12 mouse cellular contexts compared by ENCODE assay signal in genomic region chr1:193751819-193752251, GRCm38 (mm10).
DNase-seq lines count a peak whose midpoint lies in the region; ATAC-seq and TF ChIP-seq lines count a peak whose summit lies in the region.
"Had no signal": no experiment of that assay in that cellular context is flagged by ENCODE, and none has a peak within 500 bp of the region (broad histone marks: within the 10 kb centered on the region; RNA-seq: fewer than 3 reads in every experiment).

No protein-coding gene starts in this region.

- no peaks in the 10 kb centered on the region for H3K4me1 ChIP-seq in embryonic facial prominence, embryonic 12.5 days
- no peaks in the 10 kb centered on the region for H3K4me1 ChIP-seq in embryonic facial prominence, embryonic 10.5 days
- H3K4me1 ChIP-seq in lung, embryonic 14.5 days (ENCODE audit: insufficient read depth): no peaks in the 10 kb centered on the region
- H3K4me1 ChIP-seq in neural tube, embryonic 14.5 days (ENCODE audit: control insufficient read depth, insufficient read depth, low read length): peaks cover 16% of the 10 kb centered on the region
- H3K4me1 ChIP-seq: liver, embryonic 12.5 days had no signal

- no peak for ATAC-seq in embryonic facial prominence, embryonic 12.5 days (ENCODE audit: insufficient number of reproducible peaks, insufficient read depth, low FRiP score, low TSS enrichment)
- peak; percentile 62 for ATAC-seq in lung, embryonic 14.5 days (ENCODE audit: insufficient read depth)
- ATAC-seq in neural tube, embryonic 14.5 days (ENCODE audit: low read depth): peak; percentile 51; the same call in 1 of the 2 replicates
- ATAC-seq in megakaryocyte-erythroid progenitor cell, adult 5-6 weeks (replicated peaks; ENCODE audit: low FRiP score, low TSS enrichment, poor library complexity, severe bottlenecking): no peak
- ATAC-seq: liver, embryonic 12.5 days had no signal

- H3K27me3 ChIP-seq in embryonic facial prominence, embryonic 12.5 days: no peaks in the 10 kb centered on the region
- H3K27me3 ChIP-seq in embryonic facial prominence, embryonic 10.5 days (replicated peaks; ENCODE audit: low read depth, poor library complexity, severe bottlenecking): no peaks in the 10 kb centered on the region
- no peaks in the 10 kb centered on the region for H3K27me3 ChIP-seq in lung, embryonic 14.5 days (ENCODE audit: insufficient read depth, low read length)
- H3K27me3 ChIP-seq in neural tube, embryonic 14.5 days (ENCODE audit: control insufficient read depth, insufficient read depth, low read length): no peaks in the 10 kb centered on the region
- H3K27me3 ChIP-seq: liver, embryonic 12.5 days had no signal

- H3K9ac ChIP-seq in embryonic facial prominence, embryonic 12.5 days: no peak overlapping the region
- H3K9ac ChIP-seq in lung, embryonic 14.5 days: no peak overlapping the region
- H3K9ac ChIP-seq in neural tube, embryonic 14.5 days (replicated peaks; ENCODE audit: low read depth, low read length): no peak overlapping the region
- H3K9ac ChIP-seq: liver, embryonic 12.5 days had no signal

- no peaks in the 10 kb centered on the region for H3K36me3 ChIP-seq in embryonic facial prominence, embryonic 12.5 days
- no peaks in the 10 kb centered on the region for H3K36me3 ChIP-seq in embryonic facial prominence, embryonic 10.5 days (replicated peaks)
- no peaks in the 10 kb centered on the region for H3K36me3 ChIP-seq in lung, embryonic 14.5 days (ENCODE audit: insufficient read depth)
- no peaks in the 10 kb centered on the region for H3K36me3 ChIP-seq in neural tube, embryonic 14.5 days (ENCODE audit: control insufficient read depth, insufficient read depth, low read length)
- H3K36me3 ChIP-seq: liver, embryonic 12.5 days had no signal

- WGBS in embryonic facial prominence, embryonic 12.5 days: 40% methylated on average over 4 of the region's 4 CpGs
- 55% methylated on average over 4 of the region's 4 CpGs for WGBS in embryonic facial prominence, embryonic 10.5 days
- WGBS in lung, embryonic 14.5 days: 23% methylated on average over 4 of the region's 4 CpGs
- 36% methylated on average over 4 of the region's 4 CpGs for WGBS in neural tube, embryonic 14.5 days

- H3K9me3 ChIP-seq in embryonic facial prominence, embryonic 12.5 days: no peaks in the 10 kb centered on the region
- H3K9me3 ChIP-seq in embryonic facial prominence, embryonic 10.5 days: no peaks in the 10 kb centered on the region
- no peaks in the 10 kb centered on the region for H3K9me3 ChIP-seq in lung, embryonic 14.5 days (ENCODE audit: low read depth, low read length)
- no peaks in the 10 kb centered on the region for H3K9me3 ChIP-seq in neural tube, embryonic 14.5 days (ENCODE audit: control insufficient read depth, low read length)
- H3K9me3 ChIP-seq: liver, embryonic 12.5 days had no signal

- H3K4me3 ChIP-seq in embryonic facial prominence, embryonic 12.5 days: no peak overlapping the region
- no peak overlapping the region for H3K4me3 ChIP-seq in embryonic facial prominence, embryonic 10.5 days
- H3K4me3 ChIP-seq in lung, embryonic 14.5 days (ENCODE audit: low read depth, low read length): no peak overlapping the region
- no peak overlapping the region for H3K4me3 ChIP-seq in neural tube, embryonic 14.5 days (ENCODE audit: low read depth, low read length)
- H3K4me3 ChIP-seq: heart, adult 2 months; liver, embryonic 12.5 days; myocyte had no signal

- DNase-seq in embryonic facial prominence, embryonic 10.5 days (ENCODE audit: low spot score): no peak
- peak; percentile 52 for DNase-seq in lung, embryonic 14.5 days
- no peak for DNase-seq in lung, postnatal 10 days
- peak; percentile 59 to 68 for DNase-seq in cerebellum, postnatal 36 days
- DNase-seq in spleen, adult 12 weeks (ENCODE audit: low spot score): no peak
- DNase-seq: heart, adult 2 months; kidney, postnatal 4 days had no signal

- no peak for TF ChIP-seq CTCF in lung, embryonic 14.5 days (IDR thresholded peaks at IDR 0.05; ENCODE audit: low read depth)

- H3K27ac ChIP-seq in embryonic facial prominence, embryonic 12.5 days: 0 out of 2 replicates have a peak overlapping the region, but pooled peaks have one; percentile 12
- H3K27ac ChIP-seq in embryonic facial prominence, embryonic 10.5 days (replicated peaks): no peak overlapping the region
- H3K27ac ChIP-seq in lung, embryonic 14.5 days (ENCODE audit: low read depth): 0 out of 2 replicates have a peak overlapping the region, but pooled peaks have one; percentile 0
- no peak overlapping the region for H3K27ac ChIP-seq in neural tube, embryonic 14.5 days (ENCODE audit: low read depth, low read length)
- H3K27ac ChIP-seq: heart, adult 2 months; liver, embryonic 12.5 days had no signal

- H3K4me2 ChIP-seq in embryonic facial prominence, embryonic 12.5 days (replicated peaks): no peak overlapping the region
- no peak overlapping the region for H3K4me2 ChIP-seq in lung, embryonic 14.5 days
- H3K4me2 ChIP-seq in neural tube, embryonic 14.5 days (ENCODE audit: low read depth, low read length): no peak overlapping the region
- H3K4me2 ChIP-seq: liver, embryonic 12.5 days had no signal

Comparison
In these comparisons a context has a peak if more than half of its experiments do, and no peak if none do; other contexts are left out.
1. H3K27ac ChIP-seq: peak in embryonic facial prominence, embryonic 12.5 days (single experiment) and lung, embryonic 14.5 days (single experiment); none in embryonic facial prominence, embryonic 10.5 days (single experiment) and neural tube, embryonic 14.5 days (single experiment).
2. DNase-seq: peak in lung, embryonic 14.5 days (single experiment) and cerebellum, postnatal 36 days (2 of 2); none in embryonic facial prominence, embryonic 10.5 days (single experiment), lung, postnatal 10 days (single experiment) and spleen, adult 12 weeks (single experiment).
3. ATAC-seq: peak in lung, embryonic 14.5 days (single experiment) and neural tube, embryonic 14.5 days (single experiment); none in embryonic facial prominence, embryonic 12.5 days (single experiment) and megakaryocyte-erythroid progenitor cell, adult 5-6 weeks (single experiment).